Mouse (Mus musculus): ENCODE data around the gene Smoc1. TPM values are rescaled to one million over a fixed set of nuclear protein-coding genes. Genes with fewer than 3 reads are reported as not detected.

Gene Smoc1
- polyA plus RNA-seq, 1 experiment from 2014 or later, result 10.7 TPM

DNA sequence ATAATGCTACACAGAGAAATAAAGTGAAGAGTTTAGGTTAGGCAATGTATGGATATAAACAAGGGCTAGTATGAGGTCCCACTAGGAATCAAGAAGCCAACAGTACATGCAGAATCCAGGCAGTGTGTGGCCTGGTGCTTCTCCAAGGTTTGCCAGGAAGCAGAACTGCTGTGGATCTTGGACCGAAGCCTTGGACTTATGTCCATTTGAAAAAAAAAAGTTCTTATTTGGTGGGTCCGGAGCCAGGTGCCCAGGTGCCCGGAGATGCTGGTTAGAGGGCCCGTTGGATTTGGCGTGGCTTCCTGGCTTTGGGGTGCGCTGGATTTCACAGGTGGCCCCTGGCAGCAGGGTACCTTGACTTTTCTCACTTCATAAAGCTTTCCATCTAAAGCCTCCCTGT is 121.3 kb downstream of the Smoc1 start:
- no peak for DNase-seq (ENCODE audit: low spot score)
- Histone ChIP-seq H3K4me2 (ENCODE audit: low read depth, low read length) (no peak overlapping the region), H3K4me1 (ENCODE audit: control insufficient read depth, insufficient read depth, low read length) (no peaks in the 10 kb centered on the region), H3K36me3 (ENCODE audit: control insufficient read depth, insufficient read depth, low read length) (no peaks in the 10 kb centered on the region), H3K27me3 (replicated peaks; ENCODE audit: control insufficient read depth, insufficient read depth, low read length) (no peaks in the 10 kb centered on the region), H3K9ac (ENCODE audit: low read depth, low read length) (no peak overlapping the region), H3K4me3 (ENCODE audit: low read depth, low read length) (no peak overlapping the region), H3K9me3 (ENCODE audit: control insufficient read depth, low read length) (no peaks in the 10 kb centered on the region), H3K27ac (replicated peaks; ENCODE audit: low read depth, low read length) (no peak overlapping the region)
- 88% methylated on average over 6 of the region's 6 CpGs for WGBS
- no peak for ATAC-seq (ENCODE audit: low read depth)

DNA sequence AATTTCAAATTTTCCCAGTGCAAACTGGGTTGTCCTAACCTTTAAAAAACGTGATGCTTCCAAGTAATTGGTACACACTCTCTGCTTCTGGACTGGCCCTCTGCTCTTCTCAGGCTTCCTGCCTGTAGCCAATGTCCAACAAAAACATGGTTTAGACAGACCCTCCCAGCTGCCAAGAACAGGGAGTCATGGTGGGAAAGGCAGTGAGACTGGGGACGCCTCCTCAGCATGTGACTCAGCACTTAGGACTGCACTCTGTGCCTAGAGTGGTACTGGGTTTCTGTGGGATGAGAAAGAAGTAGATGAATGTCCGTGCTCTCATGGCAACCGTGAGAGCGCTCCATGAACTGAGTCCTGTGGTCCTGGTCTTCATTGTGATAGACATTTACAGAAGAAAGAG is 124.3 kb downstream of the Smoc1 start:
- no peak for ATAC-seq (ENCODE audit: low read depth)

DNA sequence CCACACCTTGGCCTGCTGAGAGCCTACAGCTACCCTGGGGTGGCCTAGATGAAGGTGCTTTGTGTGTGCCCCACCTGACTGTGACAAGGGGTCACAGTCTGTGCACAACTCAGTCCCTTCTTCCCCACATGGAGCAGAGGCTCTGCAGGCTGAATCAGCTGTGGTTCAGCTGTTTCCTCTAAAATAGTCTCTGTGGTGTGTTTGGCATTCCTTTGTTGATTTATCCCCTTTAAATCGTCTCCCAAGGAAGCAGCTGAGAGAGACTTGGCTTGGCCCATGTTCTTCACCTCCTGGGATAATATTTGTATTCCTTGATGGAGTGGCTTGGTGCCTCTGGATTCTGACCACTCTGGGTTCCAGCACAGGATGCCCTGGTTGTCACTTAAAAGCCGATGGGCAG is 125.5 kb downstream of the Smoc1 start:
- Histone ChIP-seq H3K4me1 (ENCODE audit: control insufficient read depth, insufficient read depth, low read length) (no peaks in the 10 kb centered on the region), H3K9me3 (ENCODE audit: control insufficient read depth, low read length) (no peaks in the 10 kb centered on the region), H3K9ac (ENCODE audit: low read depth, low read length) (no peak overlapping the region), H3K36me3 (ENCODE audit: control insufficient read depth, insufficient read depth, low read length) (no peaks in the 10 kb centered on the region), H3K27me3 (replicated peaks; ENCODE audit: control insufficient read depth, insufficient read depth, low read length) (no peaks in the 10 kb centered on the region), H3K4me2 (ENCODE audit: low read depth, low read length) (no peak overlapping the region), H3K27ac (replicated peaks; ENCODE audit: low read depth, low read length) (no peak overlapping the region), H3K4me3 (ENCODE audit: low read depth, low read length) (no peak overlapping the region)
- 50% methylated on average over 2 of the region's 2 CpGs for WGBS
- ATAC-seq (ENCODE audit: low read depth) (no peak), DNase-seq (ENCODE audit: low spot score) (no peak)

More for the DNA sequence above, 124.3 kb downstream of the Smoc1 start:
- Histone ChIP-seq H3K36me3 (ENCODE audit: control insufficient read depth, insufficient read depth, low read length) (no peaks in the 10 kb centered on the region), H3K9me3 (ENCODE audit: control insufficient read depth, low read length) (no peaks in the 10 kb centered on the region), H3K4me1 (ENCODE audit: control insufficient read depth, insufficient read depth, low read length) (no peaks in the 10 kb centered on the region), H3K9ac (ENCODE audit: low read depth, low read length) (no peak overlapping the region), H3K4me2 (ENCODE audit: low read depth, low read length) (no peak overlapping the region), H3K4me3 (ENCODE audit: low read depth, low read length) (no peak overlapping the region), H3K27me3 (replicated peaks; ENCODE audit: control insufficient read depth, insufficient read depth, low read length) (no peaks in the 10 kb centered on the region), H3K27ac (replicated peaks; ENCODE audit: low read depth, low read length) (no peak overlapping the region)
- DNase-seq (ENCODE audit: low spot score), result no peak
- WGBS, result 75% methylated on average over 5 of the region's 5 CpGs

DNA sequence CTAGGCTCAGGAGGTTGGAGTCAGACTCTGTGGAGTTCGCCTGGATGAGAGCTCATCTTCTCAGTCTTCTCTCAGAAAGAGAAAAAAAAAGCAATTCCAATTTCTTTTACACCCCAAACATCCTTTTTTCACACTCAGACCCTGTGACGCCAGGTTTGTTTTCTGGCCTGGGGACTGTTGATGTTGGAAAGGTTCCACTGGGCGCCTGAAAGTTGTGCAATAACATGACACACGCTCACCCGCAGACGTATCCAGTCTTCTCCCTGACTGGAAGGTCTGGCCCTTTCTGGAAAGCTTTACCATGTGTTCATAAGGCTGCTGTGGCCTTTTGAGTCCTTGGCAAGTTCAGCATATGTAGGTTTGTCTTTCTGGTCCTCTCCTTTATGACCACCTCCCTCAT is 129.1 kb downstream of the Smoc1 start:
- Histone ChIP-seq H3K9me3 (ENCODE audit: control insufficient read depth, low read length) (no peaks in the 10 kb centered on the region), H3K4me2 (ENCODE audit: low read depth, low read length) (no peak overlapping the region), H3K36me3 (ENCODE audit: control insufficient read depth, insufficient read depth, low read length) (no peaks in the 10 kb centered on the region), H3K27me3 (replicated peaks; ENCODE audit: control insufficient read depth, insufficient read depth, low read length) (no peaks in the 10 kb centered on the region), H3K4me1 (ENCODE audit: control insufficient read depth, insufficient read depth, low read length) (no peaks in the 10 kb centered on the region), H3K27ac (replicated peaks; ENCODE audit: low read depth, low read length) (no peak overlapping the region), H3K4me3 (ENCODE audit: low read depth, low read length) (no peak overlapping the region), H3K9ac (ENCODE audit: low read depth, low read length) (no peak overlapping the region)
- WGBS, result 70% methylated on average over 6 of the region's 6 CpGs
- DNase-seq (ENCODE audit: low spot score), result no peak
- no peak for ATAC-seq (ENCODE audit: low read depth)

DNA sequence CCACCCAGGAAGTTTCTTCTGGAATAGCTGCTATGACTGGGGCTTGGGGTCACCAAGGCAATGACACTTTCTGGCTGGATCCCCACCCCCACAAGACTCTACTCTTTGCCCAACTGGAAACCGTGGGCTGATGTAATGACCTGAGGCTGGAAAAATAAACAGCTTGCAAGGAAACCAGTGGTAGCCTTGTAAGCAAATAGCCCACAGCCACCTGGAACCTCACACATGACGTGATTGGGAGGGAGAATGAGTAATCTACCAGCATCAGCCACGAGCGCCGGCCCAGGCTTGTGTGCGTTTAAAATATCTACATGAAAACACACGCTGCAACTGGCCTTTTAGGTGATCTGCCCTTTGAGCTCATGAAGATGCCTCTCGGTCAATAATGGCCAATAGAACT is 130.2 kb downstream of the Smoc1 start:
- no peaks in the 10 kb centered on the region for H3K27me3 ChIP-seq (replicated peaks; ENCODE audit: control insufficient read depth, insufficient read depth, low read length)
- no peak for ATAC-seq (ENCODE audit: low read depth)
- H3K4me2 ChIP-seq (ENCODE audit: low read depth, low read length), result no peak overlapping the region
- 77% methylated on average over 8 of the region's 8 CpGs for WGBS
- H3K9me3 ChIP-seq (ENCODE audit: control insufficient read depth, low read length), result no peaks in the 10 kb centered on the region
- H3K27ac ChIP-seq (replicated peaks; ENCODE audit: low read depth, low read length), result no peak overlapping the region
- H3K4me3 ChIP-seq (ENCODE audit: low read depth, low read length), result no peak overlapping the region
- H3K36me3 ChIP-seq (ENCODE audit: control insufficient read depth, insufficient read depth, low read length), result no peaks in the 10 kb centered on the region
- no peaks in the 10 kb centered on the region for H3K4me1 ChIP-seq (ENCODE audit: control insufficient read depth, insufficient read depth, low read length)
- H3K9ac ChIP-seq (ENCODE audit: low read depth, low read length), result no peak overlapping the region
- DNase-seq (ENCODE audit: low spot score), result no peak

DNA sequence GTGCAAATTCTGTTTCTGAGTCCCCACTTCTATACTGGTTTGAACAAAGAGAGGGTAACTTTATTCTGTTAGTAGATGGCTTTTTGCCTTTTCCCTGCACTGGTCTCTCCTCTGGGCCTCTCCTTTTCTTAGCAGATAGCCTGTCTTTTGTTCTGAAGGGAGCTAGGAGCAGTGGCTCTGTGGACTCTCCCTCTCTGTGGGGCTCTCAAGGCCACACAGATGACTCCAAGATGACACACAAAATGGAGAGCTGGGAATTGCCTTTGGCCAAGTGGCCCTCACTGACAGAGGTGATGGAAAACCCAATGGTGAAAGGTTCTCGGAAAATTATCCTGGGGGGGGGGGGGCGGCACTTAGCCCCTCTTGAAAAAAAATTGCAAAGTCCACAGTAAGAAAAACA is 133.3 kb downstream of the Smoc1 start:
- Histone ChIP-seq H3K36me3 (ENCODE audit: control insufficient read depth, insufficient read depth, low read length) (no peaks in the 10 kb centered on the region), H3K9me3 (ENCODE audit: control insufficient read depth, low read length) (no peaks in the 10 kb centered on the region), H3K27ac (replicated peaks; ENCODE audit: low read depth, low read length) (no peak overlapping the region), H3K27me3 (replicated peaks; ENCODE audit: control insufficient read depth, insufficient read depth, low read length) (no peaks in the 10 kb centered on the region), H3K4me3 (ENCODE audit: low read depth, low read length) (no peak overlapping the region), H3K4me1 (ENCODE audit: control insufficient read depth, insufficient read depth, low read length) (no peaks in the 10 kb centered on the region), H3K9ac (ENCODE audit: low read depth, low read length) (no peak overlapping the region), H3K4me2 (ENCODE audit: low read depth, low read length) (no peak overlapping the region)
- DNase-seq (ENCODE audit: low spot score) (no peak), ATAC-seq (ENCODE audit: low read depth) (no peak)
- 81% methylated on average over 2 of the region's 2 CpGs for WGBS

DNA sequence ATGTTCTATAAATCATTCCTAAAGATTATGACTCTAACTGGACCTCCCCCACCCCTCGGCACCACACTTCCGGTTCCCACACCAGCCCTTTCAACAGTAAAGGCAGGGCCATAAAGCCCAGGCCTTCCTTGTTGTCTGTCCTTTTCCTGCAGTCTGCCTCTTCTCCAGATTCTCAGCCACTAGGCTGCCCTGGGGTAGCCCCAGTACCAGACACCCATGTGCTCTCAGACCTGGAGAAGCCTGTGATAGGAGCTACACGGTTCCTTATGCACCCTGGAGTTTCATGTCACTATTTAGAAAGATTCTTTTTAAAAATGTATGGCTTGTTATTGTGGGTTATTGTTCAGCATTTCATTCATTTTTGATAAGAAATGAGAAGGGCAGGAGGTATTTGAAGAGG is 133.8 kb downstream of the Smoc1 start:
- Histone ChIP-seq H3K4me2 (ENCODE audit: low read depth, low read length) (no peak overlapping the region), H3K27me3 (replicated peaks; ENCODE audit: control insufficient read depth, insufficient read depth, low read length) (no peaks in the 10 kb centered on the region), H3K9ac (ENCODE audit: low read depth, low read length) (no peak overlapping the region), H3K4me3 (ENCODE audit: low read depth, low read length) (no peak overlapping the region), H3K36me3 (ENCODE audit: control insufficient read depth, insufficient read depth, low read length) (no peaks in the 10 kb centered on the region), H3K27ac (replicated peaks; ENCODE audit: low read depth, low read length) (no peak overlapping the region), H3K4me1 (ENCODE audit: control insufficient read depth, insufficient read depth, low read length) (no peaks in the 10 kb centered on the region), H3K9me3 (ENCODE audit: control insufficient read depth, low read length) (no peaks in the 10 kb centered on the region)
- DNase-seq (ENCODE audit: low spot score), result no peak
- ATAC-seq (ENCODE audit: low read depth), result no peak
- 61% methylated on average over 3 of the region's 3 CpGs for WGBS

DNA sequence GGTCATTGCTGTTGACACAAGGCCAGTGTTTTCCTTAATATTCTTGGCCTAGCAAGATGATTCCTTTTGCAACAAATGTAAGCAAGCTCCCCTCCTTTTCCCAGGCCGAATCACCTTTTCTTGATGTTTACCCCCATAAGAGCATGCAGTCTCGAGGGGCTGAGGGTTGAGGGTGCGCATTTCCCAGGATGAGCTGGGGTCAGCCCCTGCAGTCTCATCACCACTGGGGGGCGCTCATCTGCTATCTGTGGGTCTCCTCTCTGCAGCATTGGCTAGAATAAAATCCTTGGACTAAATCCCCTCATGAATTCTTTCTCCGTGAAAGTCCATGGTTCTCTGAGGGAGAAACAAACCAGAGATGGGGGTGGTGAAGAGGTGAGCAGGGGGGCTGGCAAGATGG is 134.2 kb downstream of the Smoc1 start:
- Histone ChIP-seq H3K9me3 (ENCODE audit: control insufficient read depth, low read length) (no peaks in the 10 kb centered on the region), H3K9ac (ENCODE audit: low read depth, low read length) (no peak overlapping the region), H3K27me3 (replicated peaks; ENCODE audit: control insufficient read depth, insufficient read depth, low read length) (no peaks in the 10 kb centered on the region), H3K4me1 (ENCODE audit: control insufficient read depth, insufficient read depth, low read length) (no peaks in the 10 kb centered on the region), H3K4me3 (ENCODE audit: low read depth, low read length) (no peak overlapping the region), H3K4me2 (ENCODE audit: low read depth, low read length) (no peak overlapping the region), H3K36me3 (ENCODE audit: control insufficient read depth, insufficient read depth, low read length) (no peaks in the 10 kb centered on the region), H3K27ac (replicated peaks; ENCODE audit: low read depth, low read length) (no peak overlapping the region)
- ATAC-seq (ENCODE audit: low read depth) (no peak), DNase-seq (ENCODE audit: low spot score) (no peak)
- WGBS, result 72% methylated on average over 5 of the region's 5 CpGs

DNA sequence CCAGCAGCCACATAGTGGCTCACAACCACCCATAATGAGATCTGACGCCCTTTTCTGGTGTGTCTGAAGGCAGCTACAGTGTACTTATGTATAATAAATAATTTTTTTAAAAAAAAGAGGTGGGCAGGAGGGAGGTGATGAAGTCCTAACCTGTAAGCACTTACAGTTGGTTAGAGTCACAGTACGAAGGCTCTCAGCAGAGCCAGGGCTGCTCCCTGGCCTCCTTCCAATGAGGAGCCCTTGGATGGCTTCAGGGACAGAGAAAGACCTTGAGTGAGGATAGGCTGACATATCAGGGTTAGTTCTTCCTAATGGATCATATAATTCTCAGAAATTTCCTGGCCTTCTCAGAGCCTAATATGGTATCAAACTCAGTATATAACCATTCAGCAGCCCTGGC is 134.7 kb downstream of the Smoc1 start:
- no peak overlapping the region for H3K9ac ChIP-seq (ENCODE audit: low read depth, low read length)
- H3K27me3 ChIP-seq (replicated peaks; ENCODE audit: control insufficient read depth, insufficient read depth, low read length), result no peaks in the 10 kb centered on the region
- ATAC-seq (ENCODE audit: low read depth), result no peak
- 82% methylated on average over 2 of the region's 2 CpGs for WGBS
- H3K4me1 ChIP-seq (ENCODE audit: control insufficient read depth, insufficient read depth, low read length), result no peaks in the 10 kb centered on the region
- H3K4me2 ChIP-seq (ENCODE audit: low read depth, low read length), result no peak overlapping the region
- no peak for DNase-seq (ENCODE audit: low spot score)
- H3K36me3 ChIP-seq (ENCODE audit: control insufficient read depth, insufficient read depth, low read length), result no peaks in the 10 kb centered on the region
- H3K9me3 ChIP-seq (ENCODE audit: control insufficient read depth, low read length), result no peaks in the 10 kb centered on the region
- H3K27ac ChIP-seq (replicated peaks; ENCODE audit: low read depth, low read length), result no peak overlapping the region
- H3K4me3 ChIP-seq (ENCODE audit: low read depth, low read length), result no peak overlapping the region
